Mouse (Mus musculus) embryonic facial prominence, embryonic 12.5 days (tissue): ENCODE measurements around the gene Slc13a3. TPM values are rescaled to one million over a fixed set of nuclear protein-coding genes. Genes with fewer than 3 reads are reported as not detected.

Source experiments
- ATAC-seq: fragments of 200-750 bp; cut with Nextera tagmentation; 2 replicates; pipeline ENCODE4 v1.8.0; 2017; ENCODE audit not compliant: insufficient number of reproducible peaks, insufficient read depth, low FRiP score, low TSS enrichment
- H3K27ac ChIP-seq: fragments of 300-500 bp; sonication (generic); 2 replicates; pipeline ENCODE4 v1.5.1; 2016; ENCODE audit warnings: mild to moderate bottlenecking
- H3K27me3 ChIP-seq: fragments of 300-500 bp; sonication (generic); 2 replicates; pipeline ENCODE4 v1.6.1; 2016; ENCODE audit warnings: mild to moderate bottlenecking, moderate library complexity
- H3K36me3 ChIP-seq: fragments of 300-500 bp; sonication (generic); 2 replicates; pipeline ENCODE4 v1.6.1; 2016; ENCODE audit warnings: mild to moderate bottlenecking
- H3K4me1 ChIP-seq: fragments of 300-500 bp; sonication (generic); 2 replicates; pipeline ENCODE4 v1.6.1; 2016
- H3K4me2 ChIP-seq: fragments of 300-500 bp; sonication (generic); replicated peaks from 2 replicates; pipeline ENCODE4 v1.6.1; 2016; ENCODE audit warnings: mild to moderate bottlenecking, moderate library complexity
- H3K4me3 ChIP-seq: fragments of 300-500 bp; sonication (generic); 2 replicates; pipeline ENCODE4 v1.5.1; 2016; ENCODE audit warnings: mild to moderate bottlenecking
- H3K9ac ChIP-seq: fragments of 300-500 bp; sonication (generic); 2 replicates; pipeline ENCODE4 v1.6.1; 2016; ENCODE audit warnings: mild to moderate bottlenecking, moderate library complexity
- H3K9me3 ChIP-seq: fragments of 300-500 bp; sonication (generic); 2 replicates; pipeline ENCODE4 v1.6.1; 2016; ENCODE audit warnings: mild to moderate bottlenecking, moderate library complexity
- WGBS: fragments of 180-500 bp; shearing (Covaris S2); methylation state at CpG from one replicate; pipeline ENCODE4 v1.1.7; 2016; 5-methylcytosine and 5-hydroxymethylcytosine counted together
- polyA plus RNA-seq: library from polyadenylated mRNA; unstranded; fragments of >200 nt; fragmentation: Nextera tagmentation; extraction: Ambion mirVana; gene quantifications from 2 replicates; pipeline ENCODE4 v1.2.1, GENCODE M21; 2016

Gene Slc13a3
- polyA plus RNA-seq, 1 experiment from 2014 or later, result 0.10 TPM

GRCm38 (mm10) chr2:165496251-165496650, 23.2 kb upstream of the Slc13a3 start:
- Histone ChIP-seq H3K9me3 (no peaks in the 10 kb centered on the region), H3K27me3 (no peaks in the 10 kb centered on the region), H3K4me3 (no peak overlapping the region), H3K36me3 (no peaks in the 10 kb centered on the region), H3K4me2 (no peak overlapping the region), H3K27ac (no peak overlapping the region), H3K4me1 (peaks cover 12% of the 10 kb centered on the region), H3K9ac (no peak overlapping the region)
- no peak for ATAC-seq

GRCm38 (mm10) chr2:165494495-165494894, 21.5 kb upstream of the Slc13a3 start:
- no peak overlapping the region for H3K4me2 ChIP-seq
- no peak overlapping the region for H3K27ac ChIP-seq
- H3K9me3 ChIP-seq, result no peaks in the 10 kb centered on the region
- H3K4me1 ChIP-seq, result peaks cover 12% of the 10 kb centered on the region
- 58% methylated on average over 2 of the region's 2 CpGs for WGBS
- no peak overlapping the region for H3K9ac ChIP-seq
- H3K27me3 ChIP-seq, result no peaks in the 10 kb centered on the region
- no peak overlapping the region for H3K4me3 ChIP-seq
- H3K36me3 ChIP-seq, result peaks cover 15% of the 10 kb centered on the region
- ATAC-seq, result no peak

GRCm38 (mm10) chr2:165493587-165494210, 20.7 kb upstream of the Slc13a3 start:
- H3K27me3 ChIP-seq, result no peaks in the 10 kb centered on the region
- peak overlapping the region; percentile 88 for H3K4me2 ChIP-seq
- peak overlapping the region; percentile 83 for H3K4me3 ChIP-seq
- no peaks in the 10 kb centered on the region for H3K9me3 ChIP-seq
- ATAC-seq, result peak; percentile 22; the same call in 1 of the 2 replicates
- H3K4me1 ChIP-seq, result peaks cover 12% of the 10 kb centered on the region
- peak overlapping the region; percentile 88 for H3K9ac ChIP-seq
- H3K36me3 ChIP-seq, result peaks cover 23% of the 10 kb centered on the region
- H3K27ac ChIP-seq, result no peak overlapping the region
- WGBS, result 23% methylated on average over 17 of the region's 17 CpGs

GRCm38 (mm10) chr2:165492648-165493553, 19.9 kb upstream of the Slc13a3 start, which contains the start of gene Trp53rka:
Trp53rka (minus strand) TSS chr2:165493324.
- Histone ChIP-seq H3K9ac (peak within 1 kb of the TSS; percentile 88), H3K4me1 (peaks cover 12% of the 10 kb centered on the region), H3K9me3 (no peaks in the 10 kb centered on the region), H3K36me3 (peaks cover 30% of the 10 kb centered on the region), H3K27me3 (no peaks in the 10 kb centered on the region), H3K4me3 (peak within 1 kb of the TSS; percentile 83), H3K4me2 (peak within 1 kb of the TSS; percentile 88), H3K27ac (peak within 1 kb of the TSS; percentile 80)
- peak; percentile 77 for ATAC-seq
- WGBS, result 1% methylated on average over 82 of the region's 84 CpGs

- Histone ChIP-seq H3K36me3 (peaks cover 30% of the 10 kb centered on the region), H3K4me1 (peaks cover 7% of the 10 kb centered on the region), H3K4me3 (no peak overlapping the region), H3K27me3 (no peaks in the 10 kb centered on the region), H3K9me3 (no peaks in the 10 kb centered on the region), H3K9ac (no peak overlapping the region), H3K4me2 (no peak overlapping the region), H3K27ac (no peak overlapping the region)
- 27% methylated on average over 8 of the region's 8 CpGs for WGBS
- peak; percentile 44; the same call in 1 of the 2 replicates for ATAC-seq
These were observed 14.0 kb upstream of the Slc13a3 start for GRCm38 (mm10) chr2:165486881-165487535.

GRCm38 (mm10) chr2:165486401-165486800, 13.4 kb upstream of the Slc13a3 start:
- Histone ChIP-seq H3K36me3 (peaks cover 30% of the 10 kb centered on the region), H3K4me1 (0 out of 2 replicates have a peak, but pooled peaks cover 6% of the 10 kb centered on the region), H3K9ac (no peak overlapping the region), H3K27ac (no peak overlapping the region), H3K9me3 (no peaks in the 10 kb centered on the region), H3K4me2 (no peak overlapping the region), H3K27me3 (no peaks in the 10 kb centered on the region), H3K4me3 (no peak overlapping the region)
- WGBS, result 84% methylated on average over 5 of the region's 5 CpGs
- no peak for ATAC-seq

GRCm38 (mm10) chr2:165485826-165486225, 12.8 kb upstream of the Slc13a3 start:
- Histone ChIP-seq H3K4me2 (no peak overlapping the region), H3K27ac (no peak overlapping the region), H3K36me3 (peaks cover 28% of the 10 kb centered on the region), H3K4me1 (0 out of 2 replicates have a peak, but pooled peaks cover 6% of the 10 kb centered on the region), H3K9me3 (no peaks in the 10 kb centered on the region), H3K4me3 (no peak overlapping the region), H3K9ac (no peak overlapping the region), H3K27me3 (no peaks in the 10 kb centered on the region)
- no peak for ATAC-seq
- 64% methylated on average over 3 of the region's 3 CpGs for WGBS

GRCm38 (mm10) chr2:165484152-165484551, 11.1 kb upstream of the Slc13a3 start:
- Histone ChIP-seq H3K9ac (no peak overlapping the region), H3K4me3 (no peak overlapping the region), H3K36me3 (peaks cover 11% of the 10 kb centered on the region), H3K27ac (no peak overlapping the region), H3K4me2 (no peak overlapping the region), H3K4me1 (0 out of 2 replicates have a peak, but pooled peaks cover 6% of the 10 kb centered on the region), H3K9me3 (no peaks in the 10 kb centered on the region), H3K27me3 (no peaks in the 10 kb centered on the region)
- no peak for ATAC-seq
- WGBS, result 64% methylated on average over 6 of the region's 6 CpGs

GRCm38 (mm10) chr2:165482003-165482402, 9.0 kb upstream of the Slc13a3 start:
- Histone ChIP-seq H3K4me1 (0 out of 2 replicates have a peak, but pooled peaks cover 3% of the 10 kb centered on the region), H3K27ac (no peak overlapping the region), H3K27me3 (no peaks in the 10 kb centered on the region), H3K9me3 (no peaks in the 10 kb centered on the region), H3K36me3 (no peaks in the 10 kb centered on the region), H3K9ac (no peak overlapping the region), H3K4me2 (no peak overlapping the region), H3K4me3 (no peak overlapping the region)
- WGBS, result 50% methylated on average over 8 of the region's 8 CpGs
- no peak for ATAC-seq

- Histone ChIP-seq H3K4me1 (peaks cover 4% of the 10 kb centered on the region; the same call in 1 of the 2 replicates), H3K4me3 (no peak overlapping the region), H3K4me2 (no peak overlapping the region), H3K9ac (no peak overlapping the region), H3K27me3 (peaks cover 20% of the 10 kb centered on the region), H3K36me3 (no peaks in the 10 kb centered on the region), H3K9me3 (no peaks in the 10 kb centered on the region), H3K27ac (no peak overlapping the region)
- no peak for ATAC-seq
- 67% methylated on average over 5 of the region's 5 CpGs for WGBS
These were observed 2.8 kb upstream of the Slc13a3 start for GRCm38 (mm10) chr2:165475850-165476249.

- WGBS, result 71% methylated on average over 7 of the region's 7 CpGs
- no peak overlapping the region for H3K4me2 ChIP-seq
- H3K9ac ChIP-seq, result no peak overlapping the region
- no peak overlapping the region for H3K27ac ChIP-seq
- peaks cover 4% of the 10 kb centered on the region; the same call in 1 of the 2 replicates for H3K4me1 ChIP-seq
- no peak for ATAC-seq
- H3K36me3 ChIP-seq, result no peaks in the 10 kb centered on the region
- peaks cover 20% of the 10 kb centered on the region for H3K27me3 ChIP-seq
- H3K9me3 ChIP-seq, result no peaks in the 10 kb centered on the region
- H3K4me3 ChIP-seq, result no peak overlapping the region
These were observed 2.4 kb upstream of the Slc13a3 start for GRCm38 (mm10) chr2:165475412-165475811.
